Mouse (Mus musculus): ENCODE data around the gene Tmem235. TPM values are rescaled to one million over a fixed set of nuclear protein-coding genes. Genes with fewer than 3 reads are reported as not detected.

Tmem235 gene
- polyA plus RNA-seq, 2 experiments from 2014 or later: not detected

DNA sequence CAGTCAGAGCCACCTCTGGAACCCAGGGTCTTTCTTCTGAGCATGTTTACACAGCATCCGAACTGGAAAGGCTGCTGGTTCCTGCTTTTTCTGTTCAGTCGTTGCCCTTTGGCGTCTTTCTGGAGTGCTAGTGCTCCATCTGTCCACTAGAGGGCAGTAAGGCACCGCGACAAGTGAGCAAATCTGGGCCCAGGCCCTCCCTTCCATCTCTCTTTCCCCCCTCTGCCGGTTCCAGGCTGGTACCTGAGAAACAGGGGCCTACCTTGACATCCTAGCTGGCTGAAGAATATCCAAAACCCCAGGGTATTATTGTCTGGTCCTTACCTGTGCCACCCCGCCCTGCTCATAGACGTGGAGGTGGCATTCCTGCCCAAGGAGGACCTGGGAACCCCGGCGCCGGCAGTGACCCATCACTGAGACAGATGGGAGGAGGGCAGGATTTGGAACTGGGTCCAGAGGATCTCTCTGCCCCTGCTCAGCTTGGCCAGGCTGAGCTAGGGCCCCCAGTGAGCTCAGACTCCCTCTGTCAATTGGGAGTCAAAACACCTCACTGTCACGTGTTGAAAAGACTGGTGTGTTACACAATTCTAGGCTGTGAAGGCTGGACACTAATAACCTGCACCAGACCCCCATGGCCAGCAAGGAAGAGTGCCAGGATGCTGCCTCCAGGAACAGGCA, 10.3 kb downstream of the Tmem235 start:
- peak; percentile 36 for ATAC-seq

DNA sequence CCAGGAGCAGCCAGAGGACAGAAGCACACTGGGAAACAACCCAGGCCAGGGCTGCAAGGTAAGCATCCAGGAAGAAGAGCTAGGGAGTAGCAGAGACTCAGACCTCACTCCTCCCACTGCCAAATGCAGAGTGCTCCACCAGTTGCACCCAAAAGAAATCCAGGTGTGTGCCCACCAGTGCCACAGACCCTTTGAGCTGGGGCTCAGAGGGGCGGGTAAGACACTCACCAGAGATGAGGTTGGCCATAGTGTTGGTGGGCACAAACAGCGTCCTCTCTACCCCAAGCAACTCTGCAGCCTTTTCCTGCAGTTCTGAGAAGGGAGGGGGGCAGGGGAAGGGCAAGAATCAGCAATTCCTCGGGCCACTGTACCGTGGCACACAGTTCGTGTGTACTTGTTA, 10.8 kb downstream of the Tmem235 start:
- ATAC-seq: no peak

DNA sequence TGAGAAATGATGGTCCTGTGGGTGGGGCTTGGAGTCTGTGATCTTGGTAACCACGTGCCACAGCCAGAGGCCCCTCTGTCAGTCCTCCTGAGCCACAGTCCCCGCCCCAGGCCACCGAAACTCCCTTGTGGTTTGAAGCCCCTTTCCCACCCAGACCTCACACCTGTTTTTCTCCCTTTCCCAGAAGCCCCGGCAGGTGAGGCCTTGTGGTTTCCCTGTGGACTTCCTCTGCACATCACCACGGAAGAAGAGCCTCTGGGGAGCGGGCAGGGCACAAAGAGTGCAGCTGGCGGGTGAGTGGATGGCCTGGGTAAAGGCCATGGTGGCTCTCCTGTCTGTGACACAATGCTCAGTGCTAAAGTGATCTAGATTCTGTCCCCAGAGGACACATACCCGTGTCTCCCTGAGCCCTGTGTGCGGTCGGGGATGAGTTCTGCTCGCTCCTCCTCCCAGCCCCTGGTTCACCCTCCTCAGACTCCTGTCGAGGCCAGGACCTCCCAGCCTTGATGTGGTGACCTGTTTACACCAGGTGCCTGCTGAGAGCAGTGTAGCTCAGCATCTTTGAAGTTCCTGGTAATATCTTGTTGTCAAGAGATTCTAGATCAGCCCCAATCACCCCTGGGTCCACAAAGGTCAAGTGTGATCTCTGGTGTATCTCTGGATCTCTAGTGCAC, 11.5 kb downstream of the Tmem235 start:
- peak; percentile 76 for ATAC-seq

DNA sequence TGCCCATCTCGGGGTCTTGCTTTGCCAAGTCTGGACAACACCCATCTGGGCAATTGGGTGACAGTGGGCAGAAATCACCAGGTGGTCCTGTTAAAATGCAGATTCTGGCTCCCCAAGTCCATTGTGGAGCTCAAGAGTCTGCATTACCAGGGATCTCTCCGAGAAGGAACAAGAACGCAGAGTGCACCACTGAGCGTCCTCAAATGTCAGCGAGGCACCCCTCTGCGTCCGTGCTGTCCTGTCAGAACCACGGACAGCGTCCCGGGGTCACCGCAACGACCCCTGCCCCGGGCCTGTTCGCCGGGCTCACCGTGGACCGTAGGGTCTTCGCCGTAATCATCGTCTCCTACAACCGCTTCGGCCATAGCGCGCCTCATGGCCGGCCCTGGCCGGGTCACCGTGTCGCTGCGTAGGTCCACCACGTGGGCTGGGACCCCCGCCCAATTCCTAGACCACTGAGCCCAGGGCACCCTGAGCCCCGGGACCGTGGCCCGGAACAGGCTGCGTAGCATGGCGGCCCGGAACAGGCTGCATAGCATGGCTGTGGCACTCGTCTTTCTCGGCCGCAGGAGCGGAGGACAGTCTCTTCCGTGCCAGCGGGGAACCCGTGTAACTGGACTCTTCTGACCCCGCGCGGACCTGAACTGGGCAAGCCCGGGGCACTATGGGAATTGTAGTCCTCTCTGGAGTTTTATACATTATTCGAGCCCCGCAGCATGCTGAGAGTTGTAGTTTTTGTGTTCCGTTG, 12.5 kb downstream of the Tmem235 start, which contains the start of gene Tha1:
Tha1 (minus strand) TSS at position 621 of the 748 bp plus-strand sequence.
- ATAC-seq: no peak

GRCm38 (mm10) chr11:117874419-117874818, 13.9 kb downstream of the Tmem235 start:
- no peak for ATAC-seq

DNA sequence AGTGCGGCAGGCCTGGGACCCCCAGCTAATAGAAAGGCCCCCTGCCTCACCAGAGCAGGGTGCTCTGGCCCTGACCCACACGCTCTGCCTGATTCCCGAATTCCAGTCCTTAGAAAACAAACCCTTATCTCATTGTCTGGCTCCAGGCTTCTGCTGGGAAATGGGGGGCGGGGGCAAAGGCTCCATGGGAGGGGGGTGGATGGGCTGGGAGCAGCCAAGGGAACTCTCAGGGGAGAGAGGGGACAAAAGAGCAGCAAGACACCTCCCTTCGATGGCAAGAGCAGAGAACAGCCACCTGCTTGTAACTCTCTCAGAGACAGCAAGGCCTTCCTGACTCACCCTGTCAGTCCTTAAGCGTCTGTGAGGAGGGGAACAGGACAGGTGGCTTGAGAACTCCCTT, 15.1 kb downstream of the Tmem235 start:
- no peak for ATAC-seq

GRCm38 (mm10) chr11:117877917-117878745, 17.6 kb downstream of the Tmem235 start:
- peak; percentile 92 for ATAC-seq

GRCm38 (mm10) chr11:117878892-117879291, 18.3 kb downstream of the Tmem235 start:
- no peak for ATAC-seq

- no peak for ATAC-seq
Measured at GRCm38 (mm10) chr11:117879676-117880075, 19.1 kb downstream of the Tmem235 start.

- ATAC-seq: no peak
Measured at GRCm38 (mm10) chr11:117880336-117880976, 19.9 kb downstream of the Tmem235 start.

GRCm38 (mm10) chr11:117880977-117881358, 20.4 kb downstream of the Tmem235 start:
- no peak for ATAC-seq

GRCm38 (mm10) chr11:117881787-117882186, 21.2 kb downstream of the Tmem235 start:
- peak; percentile 28 for ATAC-seq

DNA sequence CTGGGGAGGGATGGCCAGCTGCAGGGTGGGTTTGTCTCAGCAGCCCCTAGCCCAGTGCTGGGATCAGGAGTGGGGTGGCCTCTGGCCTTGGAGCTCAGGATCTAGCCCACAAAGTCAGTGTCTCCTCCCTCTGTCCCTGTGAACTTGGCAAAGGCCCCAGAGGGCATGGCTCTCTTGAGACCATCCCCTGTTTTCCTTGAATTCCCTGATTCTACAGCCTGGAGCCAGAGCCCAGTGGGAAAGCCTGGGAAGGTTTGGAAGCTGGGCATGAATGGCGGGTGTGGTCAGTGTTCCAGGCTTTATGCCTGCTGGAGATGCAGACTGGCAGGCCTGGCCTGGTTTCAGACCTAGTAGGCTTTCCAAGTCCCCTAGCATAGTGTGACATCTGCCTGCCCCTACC, 21.7 kb downstream of the Tmem235 start:
- ATAC-seq: no peak

GRCm38 (mm10) chr11:117886000-117886399, 25.4 kb downstream of the Tmem235 start:
- no peak for ATAC-seq

GRCm38 (mm10) chr11:117888168-117888852, 27.8 kb downstream of the Tmem235 start:
- no peak for ATAC-seq

DNA sequence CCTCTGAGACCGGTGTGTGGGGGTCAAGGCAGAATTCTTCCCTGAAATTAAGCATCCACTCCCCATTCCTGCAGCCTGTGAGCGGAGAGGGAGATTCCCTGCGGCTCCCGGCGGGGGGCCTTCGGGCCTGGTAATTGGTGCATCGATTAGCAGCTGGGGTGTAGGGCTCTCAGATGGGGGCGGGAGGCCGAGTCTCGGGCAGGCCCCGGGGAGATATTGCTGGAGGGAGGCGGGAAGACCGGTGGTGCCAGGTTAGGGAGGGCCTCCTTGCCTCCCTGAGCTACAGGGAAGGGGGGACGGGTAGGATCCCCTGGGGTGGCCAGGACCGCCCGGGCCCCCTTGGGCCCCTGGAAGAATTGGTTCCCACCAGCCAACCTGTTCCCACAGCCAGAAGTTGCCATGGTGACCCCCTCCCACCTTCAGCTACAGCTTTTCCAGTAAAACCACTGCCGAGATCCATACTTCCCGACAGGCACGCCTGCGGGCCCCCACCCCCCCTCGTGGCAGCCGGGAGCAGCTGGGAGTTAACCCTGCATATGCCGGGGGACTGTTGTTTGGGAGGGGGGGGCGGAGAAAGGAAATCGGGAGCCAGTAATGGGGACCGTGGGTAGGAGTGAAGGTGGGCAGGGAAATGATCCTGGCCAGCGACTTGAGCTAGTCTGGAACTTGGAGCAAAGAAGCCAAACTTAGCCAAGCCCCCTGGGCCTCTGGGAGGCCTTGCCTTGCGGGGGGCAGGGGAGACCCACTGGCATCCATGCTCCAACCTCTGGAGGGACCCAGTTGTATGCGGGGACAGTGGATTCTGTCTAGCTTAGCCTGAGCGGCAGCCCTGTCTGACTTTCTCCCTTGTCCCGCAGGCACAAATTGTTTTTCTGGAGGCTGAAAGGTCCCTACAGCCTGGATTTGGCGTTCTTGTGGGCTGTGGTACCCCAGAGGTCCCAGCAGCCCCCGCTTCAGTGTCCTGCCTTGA, 28.6 kb downstream of the Tmem235 start:
- no peak for ATAC-seq

DNA sequence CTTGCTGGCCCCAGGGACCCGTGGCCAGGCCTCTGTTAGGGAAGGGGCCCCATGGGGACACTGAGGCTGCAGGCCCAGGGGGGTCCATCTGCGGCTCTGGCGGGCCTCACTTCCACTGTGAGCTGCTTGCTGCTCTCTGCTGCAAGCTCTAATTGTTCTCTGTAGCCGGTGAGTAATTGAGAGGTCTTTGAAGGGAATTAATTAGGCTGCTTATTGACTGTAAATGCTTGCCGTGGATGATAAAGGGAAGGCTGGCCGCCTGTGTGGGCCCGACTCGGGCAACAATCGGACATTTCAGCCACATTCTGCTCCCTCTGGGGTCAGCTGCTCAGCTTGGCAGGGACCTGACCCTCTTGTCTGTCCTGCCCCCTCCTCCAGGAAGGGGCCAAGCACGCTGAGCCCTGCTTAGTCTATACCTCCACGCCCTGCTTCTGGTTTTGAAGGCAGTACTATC, 29.4 kb downstream of the Tmem235 start:
- no peak for ATAC-seq

- ATAC-seq: no peak
Measured at GRCm38 (mm10) chr11:117890519-117891282, 30.1 kb downstream of the Tmem235 start.

GRCm38 (mm10) chr11:117891581-117892175, 31.1 kb downstream of the Tmem235 start:
- ATAC-seq: peak; percentile 34
